Mouse (Mus musculus) midbrain, embryonic 10.5 days (tissue): ENCODE measurements around the gene Trim9. TPM values are rescaled to one million over a fixed set of nuclear protein-coding genes. Genes with fewer than 3 reads are reported as not detected.

Experiments used
- DNase-seq: peaks from one replicate; pipeline ENCODE4 v3.0.0-alpha.2; 2017; ENCODE audit warnings: low spot score
- H3K27ac ChIP-seq: fragments of 300-500 bp; sonication (generic); replicated peaks from 2 replicates; pipeline ENCODE4 v1.5.1; 2016; ENCODE audit warnings: mild to moderate bottlenecking
- H3K27me3 ChIP-seq: fragments of 300-500 bp; sonication (generic); 2 replicates; pipeline ENCODE4 v1.6.1; 2016; ENCODE audit warnings: low read depth, mild to moderate bottlenecking; ENCODE audit not compliant: poor library complexity, severe bottlenecking
- H3K36me3 ChIP-seq: fragments of 300-500 bp; sonication (generic); 2 replicates; pipeline ENCODE4 v1.6.1; 2016; ENCODE audit warnings: mild to moderate bottlenecking, moderate library complexity
- H3K4me1 ChIP-seq: fragments of 300-500 bp; sonication (generic); 2 replicates; pipeline ENCODE4 v1.6.1; 2016
- H3K4me3 ChIP-seq: fragments of 300-500 bp; sonication (generic); 2 replicates; pipeline ENCODE4 v1.5.1; 2016; ENCODE audit warnings: mild to moderate bottlenecking, moderate library complexity
- H3K9me3 ChIP-seq: fragments of 300-500 bp; sonication (generic); replicated peaks from 2 replicates; pipeline ENCODE4 v1.6.1; 2016; ENCODE audit warnings: mild to moderate bottlenecking
- WGBS: fragments of 180-500 bp; shearing (Covaris S2); methylation state at CpG from one replicate; pipeline ENCODE4 v1.1.7; 2016; 5-methylcytosine and 5-hydroxymethylcytosine counted together
- polyA plus RNA-seq: library from polyadenylated mRNA; unstranded; fragments of >200 nt; fragmentation: Nextera tagmentation; extraction: Ambion mirVana; gene quantifications from 2 replicates; pipeline ENCODE4 v1.2.1, GENCODE M21; 2016

The Trim9 gene
- polyA plus RNA-seq, 1 experiment from 2014 or later = 22.5 TPM

- Histone ChIP-seq H3K27me3 (peaks cover 5% of the 10 kb centered on the region; the same call in 1 of the 2 replicates), H3K36me3 (no peaks in the 10 kb centered on the region), H3K9me3 (no peaks in the 10 kb centered on the region), H3K27ac (no peak overlapping the region), H3K4me3 (no peak overlapping the region), H3K4me1 (peaks cover 37% of the 10 kb centered on the region)
- WGBS = 45% methylated on average over 9 of the region's 9 CpGs
- DNase-seq = peak; percentile 33
Observed at GRCm38 (mm10) chr12:70316147-70316546, 31.3 kb downstream of the Trim9 start.

GRCm38 (mm10) chr12:70307881-70308280, 39.5 kb downstream of the Trim9 start:
- DNase-seq = no peak
- Histone ChIP-seq H3K4me3 (no peak overlapping the region), H3K27me3 (no peaks in the 10 kb centered on the region), H3K9me3 (no peaks in the 10 kb centered on the region), H3K4me1 (0 out of 2 replicates have a peak, but pooled peaks cover 7% of the 10 kb centered on the region), H3K27ac (no peak overlapping the region), H3K36me3 (no peaks in the 10 kb centered on the region)
- WGBS = 89% methylated on average over 7 of the region's 7 CpGs

GRCm38 (mm10) chr12:70307062-70307461, 40.4 kb downstream of the Trim9 start:
- no peaks in the 10 kb centered on the region for H3K36me3 ChIP-seq
- 0 out of 2 replicates have a peak, but pooled peaks cover 7% of the 10 kb centered on the region for H3K4me1 ChIP-seq
- H3K27me3 ChIP-seq = no peaks in the 10 kb centered on the region
- no peaks in the 10 kb centered on the region for H3K9me3 ChIP-seq
- no peak overlapping the region for H3K27ac ChIP-seq
- DNase-seq = no peak
- WGBS = 93% methylated on average over 5 of the region's 5 CpGs
- no peak overlapping the region for H3K4me3 ChIP-seq

GRCm38 (mm10) chr12:70304014-70304413, 43.4 kb downstream of the Trim9 start:
- DNase-seq = no peak
- H3K36me3 ChIP-seq = no peaks in the 10 kb centered on the region
- WGBS = 88% methylated on average over 6 of the region's 6 CpGs
- no peak overlapping the region for H3K4me3 ChIP-seq
- H3K27me3 ChIP-seq = no peaks in the 10 kb centered on the region
- H3K4me1 ChIP-seq = no peaks in the 10 kb centered on the region
- no peak overlapping the region for H3K27ac ChIP-seq
- H3K9me3 ChIP-seq = no peaks in the 10 kb centered on the region

GRCm38 (mm10) chr12:70303525-70303924, 43.9 kb downstream of the Trim9 start:
- Histone ChIP-seq H3K27ac (no peak overlapping the region), H3K36me3 (no peaks in the 10 kb centered on the region), H3K9me3 (no peaks in the 10 kb centered on the region), H3K4me3 (no peak overlapping the region), H3K4me1 (no peaks in the 10 kb centered on the region), H3K27me3 (no peaks in the 10 kb centered on the region)
- DNase-seq = no peak
- 85% methylated on average over 7 of the region's 7 CpGs for WGBS

GRCm38 (mm10) chr12:70302022-70302720, 45.2 kb downstream of the Trim9 start:
- H3K9me3 ChIP-seq = no peaks in the 10 kb centered on the region
- H3K4me3 ChIP-seq = no peak overlapping the region
- H3K4me1 ChIP-seq = no peaks in the 10 kb centered on the region
- DNase-seq = no peak
- no peak overlapping the region for H3K27ac ChIP-seq
- H3K36me3 ChIP-seq = no peaks in the 10 kb centered on the region
- H3K27me3 ChIP-seq = no peaks in the 10 kb centered on the region
- WGBS = 79% methylated on average over 5 of the region's 5 CpGs

GRCm38 (mm10) chr12:70293927-70294684, 53.3 kb downstream of the Trim9 start:
- DNase-seq = no peak
- Histone ChIP-seq H3K4me1 (peaks cover 22% of the 10 kb centered on the region), H3K36me3 (peaks cover 31% of the 10 kb centered on the region), H3K9me3 (no peaks in the 10 kb centered on the region), H3K4me3 (no peak overlapping the region), H3K27me3 (no peaks in the 10 kb centered on the region), H3K27ac (no peak overlapping the region)
- 67% methylated on average over 5 of the region's 5 CpGs for WGBS

GRCm38 (mm10) chr12:70293165-70293926, 54.1 kb downstream of the Trim9 start:
- no peak for DNase-seq
- H3K27me3 ChIP-seq = no peaks in the 10 kb centered on the region

GRCm38 (mm10) chr12:70285521-70285920, 61.9 kb downstream of the Trim9 start:
- Histone ChIP-seq H3K36me3 (peaks cover 40% of the 10 kb centered on the region), H3K9me3 (no peaks in the 10 kb centered on the region), H3K4me1 (peaks cover 19% of the 10 kb centered on the region), H3K27me3 (no peaks in the 10 kb centered on the region), H3K4me3 (no peak overlapping the region), H3K27ac (no peak overlapping the region)
- 66% methylated on average over 5 of the region's 5 CpGs for WGBS
- DNase-seq = no peak

More at GRCm38 (mm10) chr12:70293165-70293926, 54.1 kb downstream of the Trim9 start:
- Histone ChIP-seq H3K36me3 (peaks cover 38% of the 10 kb centered on the region), H3K4me1 (peaks cover 22% of the 10 kb centered on the region), H3K27ac (peak overlapping the region; percentile 5; the same call in 1 of the 2 replicates), H3K9me3 (no peaks in the 10 kb centered on the region), H3K4me3 (no peak overlapping the region)
- 88% methylated on average over 10 of the region's 10 CpGs for WGBS

GRCm38 (mm10) chr12:70284979-70285378, 62.4 kb downstream of the Trim9 start:
- 88% methylated on average over 7 of the region's 7 CpGs for WGBS
- Histone ChIP-seq H3K4me1 (peaks cover 19% of the 10 kb centered on the region), H3K9me3 (no peaks in the 10 kb centered on the region), H3K4me3 (no peak overlapping the region), H3K36me3 (peaks cover 42% of the 10 kb centered on the region), H3K27ac (no peak overlapping the region), H3K27me3 (no peaks in the 10 kb centered on the region)
- DNase-seq = no peak

- Histone ChIP-seq H3K27me3 (no peaks in the 10 kb centered on the region), H3K36me3 (peaks cover 40% of the 10 kb centered on the region), H3K4me3 (no peak overlapping the region), H3K9me3 (no peaks in the 10 kb centered on the region), H3K4me1 (peaks cover 19% of the 10 kb centered on the region), H3K27ac (no peak overlapping the region)
- DNase-seq = no peak
- WGBS = 91% methylated on average over 10 of the region's 10 CpGs
Observed at GRCm38 (mm10) chr12:70283116-70283731, 64.2 kb downstream of the Trim9 start.

GRCm38 (mm10) chr12:70280930-70281329, 66.5 kb downstream of the Trim9 start:
- Histone ChIP-seq H3K4me3 (no peak overlapping the region), H3K27ac (no peak overlapping the region), H3K4me1 (peaks cover 9% of the 10 kb centered on the region), H3K9me3 (no peaks in the 10 kb centered on the region), H3K36me3 (peaks cover 37% of the 10 kb centered on the region), H3K27me3 (no peaks in the 10 kb centered on the region)
- DNase-seq = no peak
- 94% methylated on average over 2 of the region's 2 CpGs for WGBS
